Mouse (Mus musculus) gonadal fat pad, adult 2 months (tissue): Measurements from ENCODE around the gene Ubn2. TPM values are rescaled to one million over a fixed set of nuclear protein-coding genes. Genes with fewer than 3 reads are reported as not detected.
A peak's percentile ranks its signal among the peaks of the same experiment; 100 is the strongest.
"Not testable (repeated sequence)": the region's sequence is repeated elsewhere in the genome, so short reads cannot be mapped to it uniquely, and the experiment has no call there.

Experiments used
- DNase-seq: peaks from one replicate; pipeline ENCODE4 v3.0.0-alpha.2; 2012; ENCODE audit warnings: low read depth
- polyA plus RNA-seq: library from polyadenylated mRNA; depleted of rRNA; stranded (reverse); fragments of >200 nt; gene quantifications from 2 replicates; pipeline ENCODE4 v1.2.3, GENCODE M21; 2012; rRNA removed

Gene Ubn2
- polyA plus RNA-seq, 1 experiment, result 9.3 TPM

GRCm38 (mm10) chr6:38533428-38534405 lies 100.0 kb downstream of the Ubn2 start, which contains the start of gene Fmc1:
Fmc1 (plus strand) TSS chr6:38533502.
- peak; percentile 98 for DNase-seq

GRCm38 (mm10) chr6:38534640-38535365 lies 101.1 kb downstream of the Ubn2 start:
- DNase-seq, result no peak

GRCm38 (mm10) chr6:38535366-38535690 lies 101.6 kb downstream of the Ubn2 start:
- no peak for DNase-seq

DNA sequence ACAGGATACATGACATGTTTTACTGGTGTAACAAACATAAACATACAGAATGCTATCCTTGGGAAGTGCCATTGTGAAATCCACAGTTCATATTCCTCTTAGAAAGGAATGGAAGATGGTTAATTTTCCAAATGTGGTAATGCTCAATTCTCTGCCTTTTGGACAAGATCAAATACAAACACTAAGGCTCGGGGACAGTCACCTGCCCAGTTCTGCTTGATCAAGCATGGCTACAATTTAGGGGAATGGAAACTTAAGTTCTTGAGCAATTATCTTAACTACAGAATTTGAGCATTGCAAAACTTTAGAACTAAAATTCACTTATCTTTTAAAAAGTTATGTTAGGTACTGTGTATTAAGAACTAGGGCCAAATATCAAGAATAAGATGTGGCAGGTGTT lies 102.0 kb downstream of the Ubn2 start:
- no peak for DNase-seq

- DNase-seq, result not testable (repeated sequence)
Measured at GRCm38 (mm10) chr6:38544141-38544540, 110.4 kb downstream of the Ubn2 start.

DNA sequence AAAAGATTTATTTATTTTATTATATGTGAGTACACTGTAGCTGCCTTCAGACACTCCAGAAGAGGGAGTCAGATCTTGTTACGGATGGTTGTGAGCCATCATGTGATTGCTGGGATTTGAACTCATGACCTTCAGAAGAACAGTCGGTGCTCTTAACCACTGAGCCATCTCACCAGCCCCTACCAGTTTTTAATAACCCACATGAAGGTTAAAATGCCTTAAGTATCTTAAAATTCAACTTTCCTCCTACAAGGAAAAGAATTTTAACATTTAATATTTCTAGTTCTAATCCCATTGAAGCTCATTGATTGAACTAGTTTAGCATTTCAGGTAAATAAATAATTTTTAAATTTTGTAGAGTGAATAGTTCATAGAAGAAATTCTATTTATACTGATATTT lies 113.3 kb downstream of the Ubn2 start:
- not testable (repeated sequence) for DNase-seq

DNA sequence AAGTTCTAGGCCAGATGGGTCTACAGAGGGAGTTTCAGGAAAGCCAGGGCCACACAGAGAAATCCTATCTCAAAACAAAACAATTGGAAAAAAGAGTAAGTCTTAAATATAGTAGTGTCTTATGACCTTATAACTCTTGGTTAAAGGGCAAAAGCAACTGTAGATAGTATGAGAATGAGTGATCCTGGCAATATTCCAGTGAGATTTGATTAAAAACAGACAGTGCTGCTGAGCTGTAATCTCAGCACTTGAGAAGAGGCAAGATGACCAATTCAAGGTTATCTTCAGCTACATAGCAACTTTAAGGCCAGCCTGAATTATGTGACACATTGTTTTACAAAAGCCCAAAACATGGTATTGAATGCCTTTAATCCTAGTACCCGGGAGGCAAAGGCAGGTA lies 114.0 kb downstream of the Ubn2 start:
- no peak for DNase-seq

GRCm38 (mm10) chr6:38548595-38548994 lies 114.8 kb downstream of the Ubn2 start:
- not testable (repeated sequence) for DNase-seq

DNA sequence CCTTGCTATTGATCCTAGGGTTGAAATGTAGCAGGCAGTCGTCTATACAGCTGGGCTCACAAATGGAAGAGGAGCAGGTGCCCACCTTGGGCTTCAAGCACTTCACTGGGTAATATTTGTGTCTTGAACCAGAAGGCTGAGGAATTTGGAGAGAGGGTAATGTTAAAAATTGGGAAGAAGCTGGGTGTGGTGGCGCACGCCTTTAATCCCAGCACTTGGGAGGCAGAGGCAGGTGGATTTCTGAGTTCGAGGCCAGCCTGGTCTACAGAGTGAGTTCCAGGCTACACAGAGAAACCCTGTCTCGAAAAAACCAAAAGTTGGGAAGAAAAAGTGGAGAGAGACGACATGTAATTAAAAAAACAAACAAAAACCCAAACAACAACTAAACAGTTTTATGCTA lies 116.1 kb downstream of the Ubn2 start:
- not testable (repeated sequence) for DNase-seq

DNA sequence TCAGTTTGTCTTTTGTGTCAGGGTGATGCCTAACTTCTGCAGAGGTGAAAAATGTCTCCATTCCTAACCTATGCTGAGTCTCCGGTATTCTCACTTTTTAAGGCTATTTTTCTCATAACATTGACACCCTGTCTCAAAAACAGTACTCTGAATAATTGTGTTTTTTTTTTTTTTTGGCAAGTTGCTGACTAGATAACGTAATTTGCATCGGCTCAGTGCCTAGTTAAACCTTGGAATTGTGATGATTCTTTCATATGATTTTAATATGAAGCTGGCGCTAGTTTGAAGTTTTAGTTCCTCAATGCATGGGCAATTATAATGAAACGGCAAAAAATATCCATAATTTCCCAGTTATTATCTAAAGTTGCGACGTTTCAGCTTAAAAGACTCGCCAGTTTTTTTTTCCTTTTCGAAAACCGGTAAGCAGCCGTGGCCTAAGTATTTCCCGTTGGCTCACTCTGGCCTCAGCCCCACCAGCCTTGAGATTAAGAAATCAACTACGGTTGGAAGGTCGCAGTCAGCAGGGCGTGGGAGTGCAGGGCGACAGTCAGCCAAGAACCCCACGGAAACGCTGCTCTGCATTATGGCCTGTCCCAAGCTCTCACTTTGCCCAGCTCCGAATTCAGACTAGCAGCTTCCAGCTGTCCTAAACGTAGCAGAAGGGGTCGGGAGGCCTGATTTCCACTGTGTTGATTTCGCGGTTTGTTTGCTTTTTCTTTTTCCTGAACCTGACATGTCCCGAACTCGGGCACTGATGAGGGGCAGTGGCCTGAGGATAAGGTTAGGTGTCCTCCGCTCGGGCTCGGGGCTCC lies 116.7 kb downstream of the Ubn2 start:
- no peak for DNase-seq

DNA sequence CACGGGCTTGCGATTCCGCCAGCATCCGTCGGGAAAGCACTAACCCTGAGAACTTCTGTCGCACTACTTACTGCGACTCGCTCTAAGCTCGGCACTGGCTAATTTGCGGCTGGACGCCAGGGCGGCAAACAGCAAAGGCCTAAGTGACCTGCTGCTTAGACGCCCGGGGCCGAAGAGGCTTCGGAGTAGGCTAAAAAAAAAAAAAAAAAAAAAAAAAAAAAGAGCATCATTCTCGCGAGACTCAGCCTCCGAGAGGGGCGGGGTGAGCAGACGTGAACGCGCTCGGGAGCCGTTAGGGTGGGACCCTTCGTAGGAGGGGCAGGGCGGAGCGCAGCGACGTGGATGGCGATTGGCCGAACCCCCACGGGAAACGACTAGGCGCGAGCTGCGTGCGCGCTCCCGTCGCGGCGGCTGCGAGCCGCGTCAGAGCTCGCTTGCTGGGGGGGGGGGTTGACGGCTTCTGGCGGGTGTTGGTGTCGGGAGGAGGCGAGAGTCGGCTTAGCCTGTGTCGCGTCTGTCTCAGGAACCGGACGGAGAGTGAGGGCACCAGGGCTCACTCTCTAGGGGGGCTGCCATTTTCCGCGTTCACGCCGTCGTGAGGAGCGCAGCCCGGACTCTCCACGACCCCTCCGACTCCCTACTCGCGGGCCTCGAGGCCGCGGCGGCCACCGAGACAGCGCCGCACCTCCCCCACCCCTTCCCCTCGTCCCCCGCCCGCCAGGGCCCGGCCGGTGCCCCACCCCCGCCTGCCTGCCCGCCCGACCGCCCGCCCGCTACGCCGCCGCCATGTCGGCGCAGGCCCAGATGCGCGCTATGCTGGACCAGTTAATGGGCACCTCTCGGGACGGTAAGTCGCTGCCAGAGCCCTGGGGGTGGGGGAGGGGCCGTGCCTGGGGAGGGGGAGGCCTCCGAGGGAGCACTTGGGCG lies 117.6 kb downstream of the Ubn2 start, which contains the start of gene Luc7l2:
Gene Luc7l2, plus strand, starts transcription at position 273 of the 927 bp plus-strand sequence.
- no peak for DNase-seq

GRCm38 (mm10) chr6:38551989-38552635 lies 118.4 kb downstream of the Ubn2 start:
- peak; percentile 64 for DNase-seq

GRCm38 (mm10) chr6:38552636-38553000 lies 118.9 kb downstream of the Ubn2 start:
- no peak for DNase-seq

Other genes starting within 250 kb of the Ubn2 start
- 16.1 and 24.2 TPM in 2 replicates for gene D630045J12Rik, start 179.9 kb upstream of the Ubn2 start, polyA plus RNA-seq
- 2.3 and 3.6 TPM in 2 replicates for gene Zc3hav1l, start 134.7 kb upstream of the Ubn2 start, polyA plus RNA-seq
- gene Zc3hav1, start 79.3 kb upstream of the Ubn2 start, polyA plus RNA-seq, result 23.3 and 26.6 TPM in 2 replicates
- gene Ttc26, start 52.5 kb upstream of the Ubn2 start, polyA plus RNA-seq, result 1.3 and 1.5 TPM in 2 replicates
- gene Fmc1, start 99.6 kb downstream of the Ubn2 start, polyA plus RNA-seq, result 153 and 181 TPM in 2 replicates
- 21.9 and 33.5 TPM in 2 replicates for gene Luc7l2, start 117.4 kb downstream of the Ubn2 start, polyA plus RNA-seq
- gene Klrg2, start 203.3 kb downstream of the Ubn2 start, polyA plus RNA-seq, result 8.8 and 13.4 TPM in 2 replicates
- 38.3 and 43.5 TPM in 2 replicates for gene Clec2l, start 229.1 kb downstream of the Ubn2 start, polyA plus RNA-seq